Mouse (Mus musculus): Measurements from ENCODE around the gene Sertad2. TPM values are rescaled to one million over a fixed set of nuclear protein-coding genes. Genes with fewer than 3 reads are reported as not detected.

The Sertad2 gene
- polyA plus RNA-seq, 1 experiment from 2014 or later: 28.0 TPM

DNA sequence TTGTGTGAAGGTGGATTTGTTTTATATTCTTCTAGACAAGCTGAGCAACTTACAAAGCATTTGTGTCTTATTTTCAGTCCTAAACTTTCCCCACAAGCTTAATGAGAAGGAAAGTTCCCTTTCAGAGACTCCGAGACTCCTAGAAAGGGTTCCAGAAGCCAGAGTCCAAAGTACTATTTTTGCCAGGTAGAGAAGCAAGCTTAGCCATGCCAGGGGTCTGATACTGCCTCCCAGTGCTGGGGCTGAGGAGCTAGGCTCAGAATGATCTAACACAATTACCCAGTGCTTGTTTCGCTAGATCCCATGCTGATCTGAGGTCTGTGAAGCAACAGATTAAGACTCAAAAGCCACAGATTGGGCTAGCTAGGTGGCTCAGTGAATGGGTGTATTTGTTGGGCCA is 84.1 kb downstream of the Sertad2 start:
- Histone ChIP-seq H3K27me3 (replicated peaks) (no peaks in the 10 kb centered on the region), H3K4me3 (replicated peaks) (no peak overlapping the region), H3K27ac (replicated peaks) (no peak overlapping the region), H3K9me3 (replicated peaks) (no peaks in the 10 kb centered on the region), H3K4me2 (no peak overlapping the region), H3K9ac (replicated peaks) (no peak overlapping the region), H3K4me1 (peaks cover 4% of the 10 kb centered on the region; the same call in 1 of the 2 replicates), H3K36me3 (no peaks in the 10 kb centered on the region)
- WGBS: 89% methylated on average over 2 of the region's 2 CpGs
- ATAC-seq (ENCODE audit: low FRiP score): no peak

DNA sequence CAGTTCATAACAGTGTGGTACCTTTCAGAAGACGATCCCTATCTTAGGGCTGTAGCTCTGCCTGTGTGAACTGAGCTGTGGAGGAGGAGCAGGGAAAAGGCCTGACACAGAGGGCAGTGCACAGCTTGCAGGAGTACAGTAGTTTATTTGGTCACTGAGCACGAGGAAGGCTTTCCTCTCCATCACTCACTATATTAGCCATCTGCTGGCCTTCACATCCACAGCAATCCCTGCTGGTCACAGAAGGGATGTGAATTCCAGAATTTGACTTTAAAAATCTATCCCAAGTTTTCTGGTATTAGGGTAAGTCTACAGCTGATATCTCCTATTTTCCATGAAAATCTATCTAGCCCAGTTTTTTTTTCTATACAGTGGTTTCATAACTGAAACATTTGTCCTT is 85.2 kb downstream of the Sertad2 start:
- no peak overlapping the region for H3K4me2 ChIP-seq
- no peak overlapping the region for H3K9ac ChIP-seq (replicated peaks)
- H3K4me3 ChIP-seq (replicated peaks): no peak overlapping the region
- no peaks in the 10 kb centered on the region for H3K36me3 ChIP-seq
- WGBS: 39% methylated on average over 2 of the region's 2 CpGs
- no peaks in the 10 kb centered on the region for H3K9me3 ChIP-seq (replicated peaks)
- H3K27me3 ChIP-seq (replicated peaks): no peaks in the 10 kb centered on the region
- ATAC-seq (ENCODE audit: low FRiP score): no peak
- H3K27ac ChIP-seq (replicated peaks): no peak overlapping the region
- peaks cover 12% of the 10 kb centered on the region for H3K4me1 ChIP-seq

DNA sequence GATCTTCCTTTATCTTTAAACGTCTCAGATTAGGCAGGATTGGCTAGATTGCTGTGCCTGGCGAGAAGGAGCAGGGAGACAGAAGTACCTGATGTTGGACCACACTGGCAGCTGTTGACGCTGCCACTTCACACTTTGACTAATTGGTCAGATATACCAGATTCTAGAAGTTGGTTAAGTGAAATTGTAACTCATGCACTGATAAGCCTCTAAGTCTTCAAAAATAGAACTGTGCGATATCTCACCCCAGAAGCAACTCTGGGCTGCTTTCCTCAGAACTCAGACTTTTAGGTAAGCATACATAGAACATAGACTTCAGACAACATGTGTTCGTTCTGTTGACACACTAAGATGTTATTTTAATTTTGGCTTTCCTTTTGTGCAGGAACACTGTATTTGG is 86.6 kb downstream of the Sertad2 start:
- WGBS: 94% methylated on average over 5 of the region's 5 CpGs
- Histone ChIP-seq H3K27ac (replicated peaks) (no peak overlapping the region), H3K9me3 (replicated peaks) (no peaks in the 10 kb centered on the region), H3K9ac (replicated peaks) (no peak overlapping the region), H3K4me1 (peaks cover 21% of the 10 kb centered on the region), H3K4me3 (replicated peaks) (no peak overlapping the region), H3K27me3 (replicated peaks) (no peaks in the 10 kb centered on the region), H3K4me2 (no peak overlapping the region), H3K36me3 (no peaks in the 10 kb centered on the region)
- no peak for ATAC-seq (ENCODE audit: low FRiP score)

GRCm38 (mm10) chr11:20631026-20631940 is 88.2 kb downstream of the Sertad2 start:
- peak overlapping the region; percentile 67 for H3K4me2 ChIP-seq
- H3K27me3 ChIP-seq (replicated peaks): no peaks in the 10 kb centered on the region
- H3K27ac ChIP-seq (replicated peaks): peak overlapping the region; percentile 96
- H3K9me3 ChIP-seq (replicated peaks): no peaks in the 10 kb centered on the region
- H3K4me3 ChIP-seq (replicated peaks): peak overlapping the region; percentile 89
- H3K9ac ChIP-seq (replicated peaks): peak overlapping the region; percentile 91
- no peaks in the 10 kb centered on the region for H3K36me3 ChIP-seq
- peaks cover 30% of the 10 kb centered on the region for H3K4me1 ChIP-seq
- peak; percentile 94 for ATAC-seq (ENCODE audit: low FRiP score)
- 2% methylated on average over 35 of the region's 36 CpGs for WGBS

DNA sequence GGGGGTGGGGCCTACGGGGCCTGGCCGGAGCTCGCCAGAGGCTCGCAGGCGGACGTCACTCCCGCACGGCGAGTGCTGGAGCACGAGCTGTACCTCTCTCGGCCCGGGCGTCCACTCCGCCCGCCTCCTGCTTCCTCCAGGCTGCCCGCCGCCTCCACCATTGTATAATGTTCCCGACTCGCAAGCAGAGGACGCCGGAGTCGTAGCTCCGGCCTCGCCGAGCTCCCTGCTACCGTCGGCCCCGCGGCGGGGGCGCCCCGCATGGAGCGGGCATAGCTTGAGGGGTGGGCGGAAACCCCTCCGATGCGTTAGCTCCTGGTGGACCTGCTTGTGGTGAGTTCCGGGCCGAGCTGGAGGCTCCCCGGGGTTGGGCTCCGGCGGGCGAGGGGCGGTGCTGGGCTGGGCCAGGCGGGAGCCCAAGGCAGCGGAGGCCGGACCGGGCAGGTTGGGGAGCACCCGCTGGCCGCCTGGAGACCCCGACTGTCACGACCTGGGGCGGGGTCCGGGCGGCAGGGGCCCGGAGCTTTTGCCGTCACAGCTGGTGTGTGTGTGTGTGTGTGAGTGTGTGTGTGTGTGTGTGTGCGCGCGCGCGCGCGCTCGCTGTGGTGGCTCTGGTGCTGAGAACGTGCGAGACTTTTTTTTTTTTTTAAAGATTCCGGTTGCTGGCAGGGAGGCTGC is 89.0 kb downstream of the Sertad2 start:
- Histone ChIP-seq H3K4me1 (peaks cover 32% of the 10 kb centered on the region), H3K4me3 (replicated peaks) (peak overlapping the region; percentile 89), H3K27ac (replicated peaks) (peak overlapping the region; percentile 96), H3K36me3 (no peaks in the 10 kb centered on the region), H3K4me2 (peak overlapping the region; percentile 67), H3K9ac (replicated peaks) (peak overlapping the region; percentile 91), H3K27me3 (replicated peaks) (no peaks in the 10 kb centered on the region), H3K9me3 (replicated peaks) (no peaks in the 10 kb centered on the region)
- WGBS: 1% methylated on average over 60 of the region's 67 CpGs
- peak; percentile 93 for ATAC-seq (ENCODE audit: low FRiP score)

DNA sequence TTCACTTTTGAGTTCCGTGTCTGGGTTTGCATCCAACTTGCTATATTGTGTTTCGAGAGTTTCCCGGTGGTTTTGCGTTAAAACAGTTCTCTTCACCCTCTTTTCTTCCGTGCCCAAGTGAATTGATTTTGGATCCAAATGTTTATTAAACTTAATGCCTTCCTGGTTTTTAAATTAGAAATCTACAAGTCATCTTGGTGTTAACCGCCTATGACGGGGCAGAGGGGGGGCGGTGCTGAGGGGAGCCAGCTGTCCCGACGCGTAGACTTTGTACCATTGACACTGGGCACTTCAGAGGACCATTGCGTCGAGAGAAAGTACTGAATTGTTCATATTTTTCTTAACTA is 89.5 kb downstream of the Sertad2 start:
- Histone ChIP-seq H3K9me3 (replicated peaks) (no peaks in the 10 kb centered on the region), H3K36me3 (no peaks in the 10 kb centered on the region), H3K4me2 (peak overlapping the region; percentile 67), H3K9ac (replicated peaks) (peak overlapping the region; percentile 91), H3K27me3 (replicated peaks) (no peaks in the 10 kb centered on the region), H3K27ac (replicated peaks) (peak overlapping the region; percentile 96), H3K4me3 (replicated peaks) (peak overlapping the region; percentile 89), H3K4me1 (peaks cover 32% of the 10 kb centered on the region)
- 0% methylated on average over 13 of the region's 13 CpGs for WGBS
- ATAC-seq (ENCODE audit: low FRiP score): no peak

DNA sequence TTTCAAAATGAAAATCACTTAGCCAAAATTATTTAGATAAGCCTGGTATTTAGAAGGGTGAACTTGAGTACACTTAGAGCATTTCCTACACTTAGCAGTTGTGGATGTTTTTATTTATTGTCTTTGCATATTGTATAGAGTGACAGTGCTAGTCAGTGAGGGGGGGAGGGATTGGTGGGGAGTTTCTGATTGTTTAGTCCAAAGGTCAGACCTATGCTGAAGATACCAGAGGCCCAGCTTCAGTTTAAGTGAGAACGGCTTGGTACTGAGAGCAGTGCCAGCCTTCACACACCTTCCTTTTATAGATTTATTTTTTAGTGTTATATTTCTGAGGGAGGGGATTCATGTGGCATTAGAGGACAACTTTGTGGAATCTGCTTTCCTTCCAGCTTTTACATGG is 91.5 kb downstream of the Sertad2 start:
- Histone ChIP-seq H3K4me1 (peaks cover 34% of the 10 kb centered on the region), H3K9ac (replicated peaks) (no peak overlapping the region), H3K27me3 (replicated peaks) (no peaks in the 10 kb centered on the region), H3K36me3 (no peaks in the 10 kb centered on the region), H3K4me3 (replicated peaks) (no peak overlapping the region), H3K9me3 (replicated peaks) (no peaks in the 10 kb centered on the region), H3K4me2 (no peak overlapping the region), H3K27ac (replicated peaks) (no peak overlapping the region)
- WGBS: 97% methylated on average over 1 of the region's 1 CpGs
- no peak for ATAC-seq (ENCODE audit: low FRiP score)

GRCm38 (mm10) chr11:20635646-20636045 is 92.6 kb downstream of the Sertad2 start:
- no peaks in the 10 kb centered on the region for H3K27me3 ChIP-seq (replicated peaks)
- no peak overlapping the region for H3K4me3 ChIP-seq (replicated peaks)
- ATAC-seq (ENCODE audit: low FRiP score): no peak
- no peaks in the 10 kb centered on the region for H3K9me3 ChIP-seq (replicated peaks)
- H3K4me1 ChIP-seq: peaks cover 45% of the 10 kb centered on the region
- WGBS: 18% methylated on average over 6 of the region's 6 CpGs
- H3K27ac ChIP-seq (replicated peaks): no peak overlapping the region
- no peak overlapping the region for H3K9ac ChIP-seq (replicated peaks)
- peak overlapping the region; percentile 24 for H3K4me2 ChIP-seq
- H3K36me3 ChIP-seq: no peaks in the 10 kb centered on the region

- Histone ChIP-seq H3K27ac (replicated peaks) (no peak overlapping the region), H3K4me1 (peaks cover 47% of the 10 kb centered on the region), H3K27me3 (replicated peaks) (no peaks in the 10 kb centered on the region), H3K9ac (replicated peaks) (no peak overlapping the region), H3K4me2 (no peak overlapping the region), H3K36me3 (no peaks in the 10 kb centered on the region), H3K4me3 (replicated peaks) (no peak overlapping the region), H3K9me3 (replicated peaks) (no peaks in the 10 kb centered on the region)
- ATAC-seq (ENCODE audit: low FRiP score): no peak
- WGBS: 70% methylated on average over 4 of the region's 4 CpGs
Observed at GRCm38 (mm10) chr11:20636114-20636513, 93.1 kb downstream of the Sertad2 start.

DNA sequence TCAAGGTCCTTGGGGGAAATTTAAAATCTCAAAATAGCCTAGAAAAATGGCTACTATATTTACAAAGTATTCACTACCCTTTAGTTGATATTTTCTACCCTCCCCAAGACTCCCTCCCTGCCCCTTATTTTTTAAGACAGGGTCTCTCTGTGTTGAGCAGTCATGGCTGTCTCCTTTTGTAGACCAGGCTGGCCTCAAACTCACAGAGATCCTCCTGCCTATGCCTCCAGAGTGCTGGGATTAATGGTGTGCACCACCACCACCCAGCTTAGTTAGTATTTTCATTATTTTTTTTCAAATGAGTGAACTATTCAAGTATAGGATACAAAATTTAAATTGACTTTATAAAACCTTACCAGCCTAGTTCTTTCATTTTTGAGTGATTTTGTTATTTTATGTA is 94.0 kb downstream of the Sertad2 start:
- Histone ChIP-seq H3K36me3 (no peaks in the 10 kb centered on the region), H3K27ac (replicated peaks) (no peak overlapping the region), H3K4me3 (replicated peaks) (no peak overlapping the region), H3K4me1 (peaks cover 46% of the 10 kb centered on the region), H3K9me3 (replicated peaks) (no peaks in the 10 kb centered on the region), H3K9ac (replicated peaks) (no peak overlapping the region), H3K4me2 (no peak overlapping the region), H3K27me3 (replicated peaks) (no peaks in the 10 kb centered on the region)
- ATAC-seq (ENCODE audit: low FRiP score): no peak

- WGBS: 30% methylated on average over 3 of the region's 3 CpGs
- H3K4me3 ChIP-seq (replicated peaks): no peak overlapping the region
- H3K9ac ChIP-seq (replicated peaks): no peak overlapping the region
- no peaks in the 10 kb centered on the region for H3K9me3 ChIP-seq (replicated peaks)
- H3K4me1 ChIP-seq: peaks cover 32% of the 10 kb centered on the region
- H3K36me3 ChIP-seq: no peaks in the 10 kb centered on the region
- ATAC-seq (ENCODE audit: low FRiP score): no peak
- no peak overlapping the region for H3K27ac ChIP-seq (replicated peaks)
- H3K27me3 ChIP-seq (replicated peaks): no peaks in the 10 kb centered on the region
- H3K4me2 ChIP-seq: no peak overlapping the region
Observed at GRCm38 (mm10) chr11:20638841-20639240, 95.8 kb downstream of the Sertad2 start.

- no peaks in the 10 kb centered on the region for H3K27me3 ChIP-seq (replicated peaks)
- H3K27ac ChIP-seq (replicated peaks): peak overlapping the region; percentile 28; the same call in 1 of the 2 replicates
- ATAC-seq (ENCODE audit: low FRiP score): peak; percentile 56
- 6% methylated on average over 11 of the region's 11 CpGs for WGBS
- H3K9ac ChIP-seq (replicated peaks): no peak overlapping the region
- H3K36me3 ChIP-seq: no peaks in the 10 kb centered on the region
- peaks cover 31% of the 10 kb centered on the region for H3K4me1 ChIP-seq
- H3K4me3 ChIP-seq (replicated peaks): no peak overlapping the region
- H3K4me2 ChIP-seq: peak overlapping the region; percentile 29
- H3K9me3 ChIP-seq (replicated peaks): no peaks in the 10 kb centered on the region
Observed at GRCm38 (mm10) chr11:20639918-20640447, 96.9 kb downstream of the Sertad2 start.

Data from neural tube, embryonic 15.5 days (tissue).